Mouse (Mus musculus) kidney, adult 2 months (tissue): Measurements from ENCODE around the gene Agap3. TPM values are rescaled to one million over a fixed set of nuclear protein-coding genes. Genes with fewer than 3 reads are reported as not detected.

ENCODE experiments used
- DNase-seq: peaks from one replicate; pipeline ENCODE4 v3.0.0; 2021
- H3K27ac ChIP-seq: fragments of 200-500 bp; 2 replicates; pipeline ENCODE4 v1.5.1; 2012; ENCODE audit warnings: low read depth, low read length, control low read depth, inconsistent platforms; ENCODE audit not compliant: insufficient read depth
- H3K27me3 ChIP-seq: fragments of 200-500 bp; replicated peaks from 2 replicates; pipeline ENCODE4 v1.6.1; 2012; ENCODE audit warnings: mild to moderate bottlenecking, moderate library complexity, low read length, inconsistent platforms; ENCODE audit not compliant: control insufficient read depth, insufficient read depth
- H3K36me3 ChIP-seq: fragments of 200-500 bp; 2 replicates; pipeline ENCODE4 v1.6.1; 2012; ENCODE audit warnings: mild to moderate bottlenecking, moderate library complexity, low read length, inconsistent platforms; ENCODE audit not compliant: control insufficient read depth, insufficient read depth
- H3K4me1 ChIP-seq: fragments of 200-500 bp; 2 replicates; pipeline ENCODE4 v1.6.1; 2011; ENCODE audit warnings: low read length; ENCODE audit not compliant: control insufficient read depth, insufficient read depth
- H3K4me3 ChIP-seq: fragments of 200-500 bp; 2 replicates; pipeline ENCODE4 v1.5.1; 2011; ENCODE audit warnings: mild to moderate bottlenecking, low read depth, low read length, control low read depth; ENCODE audit not compliant: insufficient read depth
- CTCF ChIP-seq: fragments of 200-500 bp; conservative IDR thresholded peaks from 2 replicates; pipeline ENCODE4 v1.5.1; 2011; ENCODE audit warnings: low read depth, mild to moderate bottlenecking, control low read depth, low read length, moderate library complexity, mixed read lengths; ENCODE audit not compliant: insufficient read depth, insufficient read length
- POLR2A ChIP-seq: fragments of 200-500 bp; IDR thresholded peaks from one replicate; pipeline ENCODE4 v1.6.1; 2011; ENCODE audit warnings: low read depth, low read length, control low read depth
- WGBS: fragments of 180-500 bp; shearing (Covaris S2); methylation state at CpG from one replicate; pipeline ENCODE4 v1.1.7; 2018; 5-methylcytosine and 5-hydroxymethylcytosine counted together
- polyA plus RNA-seq: library from polyadenylated mRNA; depleted of rRNA; stranded (reverse); fragments of >200 nt; gene quantifications from 2 replicates; pipeline ENCODE4 v1.2.3, GENCODE M21; 2012; rRNA removed

The Agap3 gene
- polyA plus RNA-seq, 1 experiment, result 62.3 TPM

DNA sequence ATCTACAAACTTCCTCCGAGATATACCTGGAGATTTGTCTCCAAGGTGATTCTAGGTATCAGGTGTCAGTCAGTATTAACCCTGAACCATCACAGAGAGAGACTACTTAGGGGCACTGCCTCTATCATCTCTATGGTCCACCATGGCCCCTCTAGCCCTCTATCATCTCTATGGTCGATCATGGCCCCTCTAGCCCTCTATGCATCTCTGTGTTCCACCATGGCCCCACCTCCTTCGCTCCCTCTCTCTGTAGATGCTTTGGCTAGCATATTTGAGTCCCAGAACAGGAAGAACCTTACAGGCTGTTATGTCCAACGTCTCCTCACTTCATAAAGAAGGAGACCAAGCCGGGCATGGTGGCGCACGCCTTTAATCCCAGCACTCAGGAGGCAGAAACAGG lies 90.7 kb downstream of the Agap3 start:
- no peaks in the 10 kb centered on the region for H3K27me3 ChIP-seq
- H3K4me1 ChIP-seq, result no peaks in the 10 kb centered on the region
- 86% methylated on average over 7 of the region's 7 CpGs for WGBS
- H3K4me3 ChIP-seq, result no peak overlapping the region
- TF ChIP-seq CTCF (no peak), POLR2A (no peak)
- no peak overlapping the region for H3K27ac ChIP-seq
- no peaks in the 10 kb centered on the region for H3K36me3 ChIP-seq
- no peak for DNase-seq

DNA sequence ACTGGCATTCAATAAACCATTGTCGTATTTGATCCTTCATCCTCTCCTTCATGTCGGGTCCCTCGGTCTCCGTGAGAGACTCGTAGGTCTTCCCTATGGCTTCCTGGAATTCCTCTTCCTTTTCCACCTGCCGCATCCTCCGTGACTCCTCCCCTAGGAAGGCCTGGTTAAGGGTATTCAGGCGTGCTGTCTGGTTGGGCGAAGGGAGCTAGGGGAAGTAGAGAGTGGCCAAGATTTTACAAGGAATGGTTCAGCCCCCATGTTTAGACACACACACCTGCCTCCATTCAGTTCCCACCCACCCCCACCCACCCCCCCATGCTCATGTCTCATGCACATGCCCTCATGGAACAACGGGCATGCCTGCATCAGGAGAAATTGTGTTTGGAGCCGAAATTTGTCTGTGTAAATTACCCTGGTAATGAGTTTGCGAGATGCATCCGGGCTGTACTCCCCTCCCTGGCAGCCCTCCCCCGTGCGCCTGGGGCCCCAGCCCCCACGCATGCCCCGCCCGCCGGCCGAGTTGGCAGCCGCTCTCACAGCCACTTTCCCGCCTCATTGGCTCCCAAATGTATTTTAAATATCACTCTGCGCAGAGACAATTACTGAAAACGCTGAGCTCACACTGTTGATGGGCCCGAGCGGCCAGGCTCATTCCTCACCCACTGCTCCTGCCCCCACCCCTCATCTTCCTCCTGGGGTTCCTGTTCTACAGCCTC lies 98.8 kb downstream of the Agap3 start:
- TF ChIP-seq POLR2A (no peak), CTCF (no peak)
- Histone ChIP-seq H3K4me1 (no peaks in the 10 kb centered on the region), H3K4me3 (no peak overlapping the region), H3K27ac (no peak overlapping the region), H3K36me3 (no peaks in the 10 kb centered on the region), H3K27me3 (no peaks in the 10 kb centered on the region)
- 15% methylated on average over 26 of the region's 26 CpGs for WGBS
- DNase-seq, result peak; percentile 23

DNA sequence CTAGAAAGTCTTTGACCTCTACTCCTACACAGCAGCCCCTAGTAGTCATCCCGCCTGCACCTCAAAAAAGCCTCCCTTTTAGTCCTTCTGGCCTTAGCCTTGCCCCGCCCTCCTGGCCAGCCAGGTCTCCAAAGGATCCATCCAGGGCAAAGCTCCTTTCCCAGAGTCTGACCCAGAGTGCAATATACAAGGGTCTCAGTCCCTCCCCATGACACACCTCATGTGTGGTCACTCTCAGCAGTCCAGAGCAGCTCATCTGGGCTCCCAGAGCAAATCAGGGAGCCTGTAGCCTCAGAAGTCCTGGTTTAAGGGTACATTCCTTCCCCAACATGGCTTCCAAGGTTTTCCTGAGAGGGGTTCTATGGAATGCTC lies 99.3 kb downstream of the Agap3 start:
- DNase-seq, result no peak
- Histone ChIP-seq H3K4me3 (no peak overlapping the region), H3K27me3 (no peaks in the 10 kb centered on the region), H3K27ac (no peak overlapping the region), H3K36me3 (no peaks in the 10 kb centered on the region), H3K4me1 (no peaks in the 10 kb centered on the region)
- TF ChIP-seq POLR2A (no peak), CTCF (no peak)
- WGBS, result 49% methylated on average over 2 of the region's 2 CpGs

Other genes with a start within 250 kb of the Agap3 start
- 3.1 and 5.5 TPM in 2 replicates for gene Kcnh2, start 100.6 kb upstream of the Agap3 start, polyA plus RNA-seq
- gene Nos3, start 87.4 kb upstream of the Agap3 start, polyA plus RNA-seq, result 11.4 and 12.4 TPM in 2 replicates
- 0.76 and 0.89 TPM in 2 replicates for gene Atg9b, start 60.0 kb upstream of the Agap3 start, polyA plus RNA-seq
- gene Abcb8, start 58.5 kb upstream of the Agap3 start, polyA plus RNA-seq, result 112 and 117 TPM in 2 replicates
- gene Asic3, start 38.8 kb upstream of the Agap3 start, polyA plus RNA-seq, result 0.20 and 0.33 TPM in 2 replicates
- gene Cdk5, start 28.6 kb upstream of the Agap3 start, polyA plus RNA-seq, result 78.0 and 83.2 TPM in 2 replicates
- gene Slc4a2, start 28.3 kb upstream of the Agap3 start, polyA plus RNA-seq, result 56.8 and 66.9 TPM in 2 replicates
- 291 and 403 TPM in 2 replicates for gene Fastk, start 6.9 kb upstream of the Agap3 start, polyA plus RNA-seq
- 60.0 and 68.9 TPM in 2 replicates for gene Tmub1, start 4.3 kb upstream of the Agap3 start, polyA plus RNA-seq
- 0.05 and 0.11 TPM in 2 replicates for gene Gbx1, start 75.0 kb downstream of the Agap3 start, polyA plus RNA-seq
- 0.38 and 1.6 TPM in 2 replicates for gene Asb10, start 88.8 kb downstream of the Agap3 start, polyA plus RNA-seq
- gene 4931409K22Rik, start 104.6 kb downstream of the Agap3 start, polyA plus RNA-seq, result 0.10 and 0.14 TPM in 2 replicates
- 40.2 and 47.6 TPM in 2 replicates for gene Abcf2, start 125.3 kb downstream of the Agap3 start, polyA plus RNA-seq
- gene Chpf2, start 134.6 kb downstream of the Agap3 start, polyA plus RNA-seq, result 20.2 and 27.5 TPM in 2 replicates
- gene Smarcd3, start 172.2 kb downstream of the Agap3 start, polyA plus RNA-seq, result 12.4 and 15.9 TPM in 2 replicates
- gene Nub1, start 233.4 kb downstream of the Agap3 start, polyA plus RNA-seq, result 37.5 and 46.9 TPM in 2 replicates